Mouse (Mus musculus) left cerebral cortex, postnatal 14 days (tissue): ENCODE data around the gene Cyp46a1. TPM values are rescaled to one million over a fixed set of nuclear protein-coding genes. Genes with fewer than 3 reads are reported as not detected.

Source experiments
- DNase-seq, 2 experiments: peaks; one replicate each; pipeline ENCODE4 v3.0.0; 2021 to 2022; ENCODE audit warnings: low spot score in 2 of 2, mixed read lengths in 1 of 2
- intact Hi-C: fragments of 180-260 bp; cut with DNase I; formaldehyde crosslinking; loops from one replicate; pipeline ENCODE4 v1.15.1; 2025
- total RNA-seq, 2 experiments: library from RNA; stranded (reverse); gene quantifications; 2 replicates each; pipeline ENCODE4 v1.2.3; 2021

The Cyp46a1 gene
- total RNA-seq, 2 experiments from 2014 or later, result 258 to 270 TPM

- intact Hi-C loops, result no loop called here
- no peak for DNase-seq
These were observed 58.9 kb downstream of the Cyp46a1 start for GRCm38 (mm10) chr12:108393082-108393481.

DNA sequence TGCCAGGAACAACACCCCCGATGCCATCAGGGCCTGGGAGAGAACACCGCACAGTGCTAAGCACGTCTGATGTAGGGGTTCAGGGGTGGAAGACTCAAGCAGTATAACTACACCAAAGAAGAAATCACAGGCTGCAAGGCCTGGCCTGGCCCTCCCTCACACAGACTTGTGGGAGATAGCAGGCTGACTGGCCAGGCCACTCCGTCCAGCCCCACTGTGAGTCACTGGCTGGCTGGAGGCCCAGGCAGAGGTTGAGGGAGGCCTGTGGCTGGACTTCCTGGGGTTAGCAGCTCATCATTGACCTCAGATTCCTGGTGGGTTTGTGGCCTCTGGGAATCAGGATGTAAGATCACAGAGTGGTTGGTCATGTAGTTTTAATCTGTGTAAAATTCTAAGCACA is 59.5 kb downstream of the Cyp46a1 start:
- intact Hi-C loops, result no loop called here
- DNase-seq, result no peak

DNA sequence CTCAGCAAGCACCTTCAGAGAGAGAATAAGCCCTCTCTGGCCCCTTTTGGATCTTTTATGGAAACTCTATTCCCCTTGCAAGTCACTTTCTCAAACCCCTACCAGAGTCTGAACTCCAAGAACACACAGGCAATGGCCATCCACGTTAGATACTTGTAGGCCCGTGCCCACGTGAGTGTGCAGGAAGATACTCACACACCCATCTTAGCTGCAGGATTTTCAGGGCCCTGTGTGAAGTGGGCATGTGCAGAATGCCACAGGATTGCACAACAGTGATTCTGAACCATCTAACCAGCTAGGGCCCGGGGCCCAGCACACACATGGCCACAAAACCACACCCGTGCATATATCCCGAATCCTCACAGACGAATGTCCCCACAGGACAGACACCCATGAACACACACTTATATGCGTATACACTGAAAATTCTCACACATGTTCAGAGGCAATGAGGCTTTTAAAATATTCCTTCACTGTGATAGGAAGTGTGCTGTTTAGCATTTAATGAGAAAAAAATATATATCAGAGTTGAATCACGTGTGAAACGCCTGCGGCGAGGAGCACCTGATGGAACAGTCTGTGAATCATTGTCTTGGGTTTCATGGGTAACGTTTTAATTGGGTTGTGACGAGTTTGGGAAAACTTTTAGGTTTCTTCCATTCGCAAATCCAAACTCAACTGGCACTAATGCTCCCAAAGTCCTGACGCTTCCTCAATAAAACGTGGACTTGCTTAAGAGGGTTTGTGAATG is 60.5 kb downstream of the Cyp46a1 start:
- DNase-seq, result peak; percentile 57 to 69
- intact Hi-C loops, result no loop called here

DNA sequence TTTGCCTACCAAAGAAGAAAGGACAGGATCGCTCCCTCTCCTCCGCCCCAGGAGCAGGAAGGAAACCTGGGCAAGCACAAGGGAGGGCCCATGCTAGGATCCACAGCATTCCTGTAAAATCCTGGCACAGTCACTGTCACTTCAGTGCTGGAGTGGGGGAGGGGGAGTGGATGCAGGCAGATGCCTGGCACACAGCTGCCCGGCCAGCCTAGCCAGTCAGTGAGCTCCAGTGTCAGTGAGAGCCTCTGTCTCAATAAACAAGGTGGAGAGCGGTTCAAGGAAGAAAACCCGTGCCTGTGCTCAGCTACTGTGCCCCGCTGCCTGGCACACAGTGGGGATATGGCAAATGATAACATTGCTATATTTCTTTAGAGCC is 61.1 kb downstream of the Cyp46a1 start:
- intact Hi-C loops, result no loop called here
- DNase-seq, result peak in 1 of 2 experiments; percentile 43

GRCm38 (mm10) chr12:108396081-108396947 is 62.1 kb downstream of the Cyp46a1 start:
- peak; percentile 66 to 89 for DNase-seq
- intact Hi-C loops, result no loop called here

- intact Hi-C loops, result no loop called here
- no peak for DNase-seq
These were observed 64.5 kb downstream of the Cyp46a1 start for GRCm38 (mm10) chr12:108398681-108399080.

- DNase-seq, result no peak
- intact Hi-C loops, result no loop called here
These were observed 65.0 kb downstream of the Cyp46a1 start for GRCm38 (mm10) chr12:108399191-108399590.

DNA sequence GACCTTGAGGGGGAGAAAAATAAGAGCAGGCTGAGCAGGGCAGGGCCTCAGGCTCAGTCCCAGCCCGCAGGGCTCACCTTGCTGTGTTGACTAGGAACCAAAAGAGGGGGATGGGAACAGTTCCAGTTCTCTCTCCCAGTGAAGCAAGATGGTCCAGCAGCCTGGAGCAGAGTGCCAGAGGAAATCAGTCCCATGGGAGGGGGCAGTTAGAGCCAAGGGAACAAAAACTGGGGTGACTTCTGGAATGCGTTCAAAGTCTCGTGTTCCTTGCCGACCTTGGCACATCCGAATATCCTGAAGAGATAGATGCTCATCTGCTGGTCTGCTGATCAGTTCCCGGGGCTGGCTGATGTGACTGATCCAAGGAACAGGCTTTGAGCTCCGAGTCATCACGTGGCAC is 66.8 kb downstream of the Cyp46a1 start:
- no peak for DNase-seq
- intact Hi-C loops, result no loop called here

GRCm38 (mm10) chr12:108403957-108404356 is 69.8 kb downstream of the Cyp46a1 start:
- DNase-seq, result peak in 1 of 2 experiments; percentile 48
- intact Hi-C loops, result no loop called here

DNA sequence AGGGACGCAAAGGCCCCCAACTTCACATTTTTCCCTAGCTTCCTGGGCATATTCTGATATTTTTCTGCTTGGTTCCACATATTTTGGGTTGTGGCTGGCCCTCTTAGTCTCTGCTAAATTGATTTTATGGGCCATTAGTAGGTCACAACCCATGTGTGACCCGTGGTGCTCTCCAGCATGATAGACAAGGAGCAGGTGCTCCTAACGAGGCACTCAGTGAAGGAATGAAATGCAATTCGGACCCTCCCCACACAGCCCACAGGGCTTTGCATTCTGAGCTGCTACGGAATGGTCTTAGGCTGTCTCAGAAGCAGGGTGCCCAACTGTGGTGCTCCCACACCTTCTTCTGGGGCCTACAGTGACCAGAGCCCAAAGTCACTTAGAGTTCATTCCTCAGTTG is 74.9 kb downstream of the Cyp46a1 start:
- intact Hi-C loops, result no loop called here
- no peak for DNase-seq

DNA sequence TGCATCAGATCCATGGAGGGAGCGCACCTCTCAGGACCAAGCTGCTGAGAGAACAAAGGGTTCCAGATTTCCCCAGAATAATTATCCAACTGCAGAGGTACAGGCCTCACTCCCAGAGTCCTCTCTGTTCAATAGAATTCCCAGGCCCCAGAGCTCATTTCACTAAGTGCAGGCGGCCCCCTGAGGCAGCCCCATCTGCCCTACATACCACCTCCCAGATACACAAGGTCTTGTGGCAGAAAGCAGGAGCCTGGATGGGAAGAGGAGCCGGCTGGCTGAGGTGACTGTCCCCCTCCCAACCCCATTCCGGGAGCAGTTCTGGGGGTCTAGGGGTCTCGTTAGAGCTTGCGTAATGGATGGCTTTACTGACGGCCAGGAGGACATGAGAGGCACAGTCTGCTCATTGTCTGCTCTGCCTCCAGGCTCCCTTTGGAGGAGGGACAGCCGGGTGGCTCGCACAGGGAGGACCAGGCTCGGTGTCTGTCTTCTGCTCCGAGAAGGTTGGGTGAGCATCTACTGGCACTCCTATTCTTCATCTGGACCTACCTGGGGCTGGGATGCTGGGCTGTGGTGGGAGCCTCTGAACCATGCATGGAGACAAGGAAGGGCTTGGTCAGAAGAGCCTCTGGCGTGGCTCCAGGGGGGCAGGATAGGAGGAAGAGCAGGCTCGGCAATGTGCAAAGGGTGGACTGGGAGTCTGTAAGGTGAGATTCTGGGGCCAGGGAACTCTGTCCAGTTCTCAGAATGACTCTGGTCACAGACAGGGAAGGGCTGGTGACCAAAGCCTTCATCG is 76.4 kb downstream of the Cyp46a1 start:
- intact Hi-C loops, result no loop called here
- DNase-seq, result no peak

Other genes with a start within 250 kb of the Cyp46a1 start
- gene Setd3, start 155.1 kb upstream of the Cyp46a1 start, total RNA-seq, result 100 to 1,000 TPM; 123 to 127 TPM
- 10 to 100 TPM; 32.4 TPM for gene Ccnk, start 154.8 kb upstream of the Cyp46a1 start, total RNA-seq
- gene Ccdc85c, start 59.0 kb upstream of the Cyp46a1 start, total RNA-seq, result 10 to 100 TPM; 63.8 to 64.7 TPM
- 1 to 10 TPM; 6.4 to 8.5 TPM for gene Hhipl1, start 28.1 kb upstream of the Cyp46a1 start, total RNA-seq
- gene Eml1, start 36.6 kb downstream of the Cyp46a1 start, total RNA-seq, result 10 to 100 TPM; 62.1 to 77.0 TPM
- gene Evl, start 220.3 kb downstream of the Cyp46a1 start, total RNA-seq, result 100 to 1,000 TPM; 285 to 314 TPM